Mouse (Mus musculus): ENCODE results near the gene Gpc1.

The Gpc1 gene

DNA sequence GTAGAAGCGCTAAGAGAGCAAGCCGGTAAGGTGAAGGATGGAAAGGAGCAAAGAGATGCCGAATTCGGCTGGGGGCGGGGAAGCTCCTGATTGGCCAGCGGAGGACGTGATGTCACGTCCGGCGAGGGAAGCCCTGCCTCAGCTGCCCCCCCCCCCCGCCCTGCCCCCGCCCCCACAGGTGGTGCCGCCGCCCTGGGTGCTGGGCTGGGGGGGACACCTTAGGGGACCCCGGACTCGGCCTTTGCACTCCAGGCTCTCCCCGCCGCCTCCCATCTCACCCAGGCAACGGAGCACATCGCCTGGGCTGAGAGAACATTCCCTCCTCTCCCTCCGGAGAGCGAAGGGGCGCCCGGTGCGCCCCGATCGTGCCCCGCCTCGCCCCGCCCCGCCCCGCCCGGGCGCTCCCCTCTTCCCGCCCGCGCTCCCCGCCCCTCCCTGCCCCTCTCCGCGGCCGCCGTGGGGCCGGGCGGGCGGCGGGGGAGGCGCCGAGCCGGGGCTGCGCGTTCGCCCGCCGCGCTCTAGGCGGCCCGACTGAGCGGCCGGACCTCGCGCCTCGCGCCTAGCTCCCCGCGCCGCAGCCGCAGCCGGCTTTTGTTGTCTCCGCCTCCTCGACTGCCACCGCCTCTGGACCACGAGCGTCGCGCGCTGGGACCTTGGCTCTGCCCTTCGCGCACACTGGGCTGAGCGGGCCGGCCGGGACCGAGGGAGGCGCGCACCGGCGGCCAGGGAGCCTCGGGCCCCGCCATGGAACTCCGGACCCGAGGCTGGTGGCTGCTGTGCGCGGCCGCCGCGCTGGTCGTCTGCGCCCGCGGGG is at the start of gene Gpc1:
Gene Gpc1, plus strand, starts transcription at position 458 of the 814 bp plus-strand sequence.
- DNase-seq (ENCODE audit: low spot score): peak; percentile 82

GRCm38 (mm10) chr1:92781862-92782261 is 49.6 kb upstream of the Gpc1 start:
- DNase-seq (ENCODE audit: low spot score): no peak

GRCm38 (mm10) chr1:92782587-92782986 is 48.9 kb upstream of the Gpc1 start:
- no peak for DNase-seq (ENCODE audit: low spot score)

DNA sequence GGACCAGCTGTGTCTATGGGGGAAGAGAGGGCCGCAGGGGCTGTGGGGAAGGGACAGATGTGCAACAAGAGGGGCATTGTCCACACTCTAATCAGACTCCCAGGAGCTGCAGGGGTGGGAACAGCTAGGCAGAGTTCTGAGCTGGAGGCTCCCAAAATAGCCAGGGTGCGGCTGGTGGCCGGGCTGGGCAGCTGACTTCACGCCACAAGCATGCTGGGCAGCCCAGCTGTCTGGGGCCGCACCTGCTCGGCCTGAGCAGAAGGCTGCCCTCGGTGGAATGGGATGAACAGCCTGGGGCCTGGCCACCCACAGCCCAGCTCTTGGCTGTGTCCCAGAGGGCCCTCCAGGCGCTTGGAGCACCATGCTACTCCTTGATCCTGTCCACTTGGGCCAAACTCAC is 44.2 kb upstream of the Gpc1 start:
- no peak for DNase-seq (ENCODE audit: low spot score)

GRCm38 (mm10) chr1:92788049-92788448 is 43.4 kb upstream of the Gpc1 start:
- DNase-seq (ENCODE audit: low spot score): no peak

- no peak for DNase-seq (ENCODE audit: low spot score)
Observed at GRCm38 (mm10) chr1:92790628-92791027, 40.8 kb upstream of the Gpc1 start.

GRCm38 (mm10) chr1:92791070-92791831 is 40.2 kb upstream of the Gpc1 start:
- no peak for DNase-seq (ENCODE audit: low spot score)

GRCm38 (mm10) chr1:92793781-92794180 is 37.7 kb upstream of the Gpc1 start:
- no peak for DNase-seq (ENCODE audit: low spot score)

DNA sequence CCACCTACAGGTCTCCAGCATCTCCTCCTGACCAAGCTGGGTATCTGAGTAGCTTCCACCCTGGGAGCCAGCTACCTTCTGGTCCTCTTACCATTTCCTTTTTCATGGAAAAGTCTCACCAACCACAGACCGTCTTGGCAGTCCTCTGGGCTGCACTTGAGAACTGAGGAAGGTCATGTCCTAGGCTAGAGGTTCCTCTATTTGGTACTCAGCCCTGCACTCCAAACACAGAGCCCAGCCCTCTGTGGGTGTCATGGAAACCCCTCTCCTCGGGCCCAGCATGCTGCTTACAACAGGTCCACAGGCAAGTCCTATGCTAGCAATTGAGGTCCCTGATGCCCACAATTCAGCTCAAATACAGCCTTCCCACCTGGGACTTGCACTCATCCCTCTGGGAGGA is 33.0 kb upstream of the Gpc1 start:
- DNase-seq (ENCODE audit: low spot score): no peak

- DNase-seq (ENCODE audit: low spot score): peak; percentile 52
Observed at GRCm38 (mm10) chr1:92799653-92800052, 31.8 kb upstream of the Gpc1 start.

- DNase-seq (ENCODE audit: low spot score): no peak
Observed at GRCm38 (mm10) chr1:92802362-92802761, 29.1 kb upstream of the Gpc1 start.

- no peak for DNase-seq (ENCODE audit: low spot score)
Observed at GRCm38 (mm10) chr1:92803376-92803775, 28.1 kb upstream of the Gpc1 start.

DNA sequence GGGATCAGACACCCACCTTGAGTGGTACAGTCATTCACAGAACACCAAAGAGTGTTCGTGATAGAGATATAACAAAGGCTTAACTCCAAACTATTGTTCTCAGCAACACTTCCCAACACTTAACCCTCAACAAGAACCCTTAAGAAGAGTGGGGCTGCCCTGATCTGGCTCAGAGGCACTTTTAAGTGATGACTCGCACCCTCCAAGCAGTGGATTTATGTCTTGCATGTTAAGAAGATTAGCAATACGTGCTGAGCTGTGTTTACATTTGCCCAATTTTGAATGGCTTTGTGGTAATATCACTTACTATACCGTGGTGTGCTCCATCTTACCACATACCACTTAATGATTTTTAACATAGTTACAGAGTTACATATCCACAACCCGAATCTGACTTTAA is 26.3 kb upstream of the Gpc1 start:
- DNase-seq (ENCODE audit: low spot score): no peak

DNA sequence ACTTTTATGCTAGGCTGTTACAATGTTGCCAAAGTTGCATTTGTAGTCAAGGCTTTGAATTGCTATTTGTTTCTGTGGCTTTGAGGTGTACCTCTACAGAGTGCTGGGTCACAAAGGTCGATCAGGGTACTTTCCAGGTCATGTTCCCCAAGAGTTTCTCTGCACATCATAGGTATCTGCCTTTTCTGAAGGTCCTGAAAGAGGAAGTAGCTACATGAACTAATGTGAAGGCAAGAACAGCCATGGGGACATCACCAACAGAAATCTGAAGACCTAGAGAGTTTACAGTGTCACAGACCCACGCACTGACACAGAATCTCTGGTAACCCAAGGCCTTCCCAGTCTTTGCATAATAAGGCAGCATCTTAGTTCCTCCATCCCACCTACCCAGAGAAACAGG is 25.6 kb upstream of the Gpc1 start:
- DNase-seq (ENCODE audit: low spot score): no peak

DNA sequence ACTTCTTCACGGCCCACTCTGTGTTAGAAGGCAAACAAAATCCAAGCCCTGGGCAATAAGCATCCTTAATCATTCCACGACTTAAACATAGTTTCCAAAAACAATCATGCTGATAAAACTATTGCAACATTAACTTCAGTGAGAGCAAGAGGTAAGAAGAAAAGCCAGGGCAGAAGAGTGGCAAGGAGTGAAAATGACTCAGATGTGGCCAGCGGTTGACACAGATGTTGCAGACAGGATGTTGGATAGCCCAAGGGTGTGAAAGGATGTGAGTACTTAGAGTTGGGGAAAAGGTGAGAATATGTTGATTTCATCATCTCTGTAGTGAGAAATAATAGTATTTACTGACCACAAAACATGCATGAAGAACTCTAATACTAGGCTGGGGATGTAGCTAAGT is 24.7 kb upstream of the Gpc1 start:
- DNase-seq (ENCODE audit: low spot score): no peak

DNA sequence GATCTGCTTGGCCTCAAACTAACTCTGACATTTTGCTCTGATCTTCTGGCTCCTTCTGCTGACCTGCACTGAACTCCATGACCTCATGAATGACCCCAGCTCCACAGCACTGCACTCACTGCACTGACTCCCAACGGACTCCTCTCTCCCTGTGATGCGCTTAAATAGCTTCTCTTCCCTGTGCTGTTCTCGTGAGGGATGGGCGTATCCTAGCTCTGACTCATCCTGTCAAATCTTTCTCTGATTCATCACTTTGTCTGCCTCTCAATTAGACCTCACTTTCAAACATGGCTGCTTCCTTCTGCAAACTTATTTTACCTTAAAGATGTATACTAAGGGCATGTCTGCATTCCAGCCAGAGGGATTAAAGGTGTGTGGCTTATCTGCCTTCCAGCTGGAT is 21.8 kb upstream of the Gpc1 start:
- no peak for DNase-seq (ENCODE audit: low spot score)

GRCm38 (mm10) chr1:92814319-92814718 is 17.1 kb upstream of the Gpc1 start:
- no peak for DNase-seq (ENCODE audit: low spot score)

DNA sequence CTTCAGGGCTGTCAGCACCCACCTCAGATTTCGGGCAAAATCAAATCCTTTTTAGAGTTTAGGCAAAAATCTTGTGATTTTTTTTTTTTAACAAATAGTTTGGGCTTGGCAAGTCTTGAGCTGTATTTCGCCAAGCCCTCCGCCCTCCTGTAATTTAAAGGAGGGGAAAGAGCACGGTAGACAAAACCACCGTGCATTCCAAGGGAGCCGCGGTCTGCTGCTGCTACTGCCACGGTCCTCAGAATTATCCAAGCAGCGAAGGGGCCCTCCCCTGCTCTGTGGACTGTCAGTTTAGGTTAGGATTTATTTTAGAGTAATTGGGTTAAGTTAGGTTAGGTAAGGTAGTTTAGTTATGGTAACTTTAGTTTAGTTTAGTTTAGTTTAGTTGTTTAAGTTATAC is 16.3 kb upstream of the Gpc1 start:
- no peak for DNase-seq (ENCODE audit: low spot score)

- DNase-seq (ENCODE audit: low spot score): no peak
Observed at GRCm38 (mm10) chr1:92815756-92816294, 15.6 kb upstream of the Gpc1 start.

GRCm38 (mm10) chr1:92830626-92831187 is 738 bp upstream of the Gpc1 start:
- DNase-seq (ENCODE audit: low spot score): no peak

GRCm38 (mm10) chr1:92832011-92833010 is 866 bp downstream of the Gpc1 start:
- DNase-seq (ENCODE audit: low spot score): no peak

Data from left cerebral cortex, adult 11 months (tissue).